Mouse (Mus musculus): ENCODE data around the gene Atp1b1. TPM values are rescaled to one million over a fixed set of nuclear protein-coding genes. Genes with fewer than 3 reads are reported as not detected.
A peak's percentile ranks its signal among the peaks of the same experiment; 100 is the strongest.

The Atp1b1 gene
- polyA plus RNA-seq, 1 experiment = 116 TPM

- peaks cover 3% of the 10 kb centered on the region for H3K4me1 ChIP-seq (ENCODE audit: control insufficient read depth, insufficient read depth, low read length)
- H3K27me3 ChIP-seq (ENCODE audit: control insufficient read depth, insufficient read depth, low read length, poor library complexity, severe bottlenecking) = no peaks in the 10 kb centered on the region
- H3K9ac ChIP-seq (ENCODE audit: low read depth, poor library complexity, severe bottlenecking) = 0 out of 2 replicates have a peak overlapping the region, but pooled peaks have one; percentile 25
- peak overlapping the region; percentile 40 for H3K4me3 ChIP-seq (ENCODE audit: low read depth, low read length)
- peaks cover 28% of the 10 kb centered on the region for H3K36me3 ChIP-seq (ENCODE audit: control insufficient read depth, insufficient read depth, low read length, poor library complexity, severe bottlenecking)
- H3K9me3 ChIP-seq (replicated peaks; ENCODE audit: control insufficient read depth, insufficient read depth, low read length, poor library complexity, severe bottlenecking) = no peaks in the 10 kb centered on the region
- TF ChIP-seq EP300 (IDR thresholded peaks at IDR 0.05; ENCODE audit: insufficient read depth, low read depth, low read length) (no peak), CTCF (IDR thresholded peaks at IDR 0.05; ENCODE audit: low read depth, low read length) (peak; percentile 8)
- no peak overlapping the region for H3K27ac ChIP-seq (ENCODE audit: insufficient read depth, low read length)
These were observed 2.5 kb downstream of the Atp1b1 start for GRCm38 (mm10) chr1:164455614-164456013.

DNA sequence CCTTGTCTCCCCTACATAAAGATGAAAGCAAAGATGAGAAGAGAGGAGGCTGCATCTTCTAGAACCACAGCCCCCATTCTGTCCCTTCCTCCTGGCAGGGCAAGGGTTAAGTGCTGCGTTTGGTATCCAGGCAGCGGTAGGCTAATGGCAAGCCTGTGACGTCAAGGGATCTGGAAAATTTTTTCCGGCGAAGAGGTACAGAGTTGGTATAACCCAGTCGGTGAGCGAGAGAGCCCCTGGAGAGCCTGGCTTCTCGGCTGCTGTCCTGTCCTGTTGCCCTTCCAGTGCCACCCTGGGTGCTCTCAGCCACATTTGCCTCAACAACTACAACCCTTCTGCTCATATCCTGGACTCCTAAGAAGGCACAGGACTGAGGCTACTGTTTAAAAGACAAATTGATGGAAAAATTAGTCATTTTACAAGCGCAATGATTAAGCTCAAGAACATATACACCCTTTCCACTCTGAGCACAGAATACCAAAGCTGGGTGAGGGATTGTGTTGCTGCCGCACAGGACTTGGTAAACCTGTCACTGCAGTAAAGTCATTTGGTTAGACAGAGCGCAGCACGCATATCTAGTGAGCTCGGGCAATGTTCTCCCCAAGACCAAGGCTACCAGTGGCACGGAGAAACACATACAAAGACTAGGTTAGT lies 3.3 kb downstream of the Atp1b1 start:
- Histone ChIP-seq H3K4me3 (ENCODE audit: low read depth, low read length) (peak overlapping the region; percentile 31), H3K27me3 (ENCODE audit: control insufficient read depth, insufficient read depth, low read length, poor library complexity, severe bottlenecking) (no peaks in the 10 kb centered on the region), H3K36me3 (ENCODE audit: control insufficient read depth, insufficient read depth, low read length, poor library complexity, severe bottlenecking) (peaks cover 28% of the 10 kb centered on the region), H3K9me3 (replicated peaks; ENCODE audit: control insufficient read depth, insufficient read depth, low read length, poor library complexity, severe bottlenecking) (no peaks in the 10 kb centered on the region), H3K9ac (ENCODE audit: low read depth, poor library complexity, severe bottlenecking) (no peak overlapping the region), H3K27ac (ENCODE audit: insufficient read depth, low read length) (no peak overlapping the region), H3K4me1 (ENCODE audit: control insufficient read depth, insufficient read depth, low read length) (peaks cover 5% of the 10 kb centered on the region)
- TF ChIP-seq EP300 (IDR thresholded peaks at IDR 0.05; ENCODE audit: insufficient read depth, low read depth, low read length) (no peak), CTCF (IDR thresholded peaks at IDR 0.05; ENCODE audit: low read depth, low read length) (no peak)

DNA sequence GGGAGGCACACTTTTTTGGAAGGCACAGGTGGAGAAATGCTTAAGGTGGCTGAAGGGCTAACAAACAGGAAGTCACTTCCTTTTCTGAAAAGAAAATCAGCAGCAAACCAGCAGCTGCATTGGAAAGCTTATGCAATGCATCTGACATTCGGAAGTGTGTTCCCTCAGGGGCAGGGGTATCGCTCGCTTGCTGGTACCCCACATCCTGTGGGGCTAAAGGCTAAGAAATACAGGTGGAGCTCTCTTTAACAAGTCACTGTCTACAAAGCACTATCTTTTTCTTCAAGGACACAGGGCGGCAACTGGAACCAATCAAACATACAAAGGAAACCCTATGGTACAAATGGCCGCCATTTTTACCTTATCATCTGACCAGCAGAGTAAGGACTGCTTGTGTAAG lies 4.4 kb downstream of the Atp1b1 start:
- peaks cover 7% of the 10 kb centered on the region for H3K4me1 ChIP-seq (ENCODE audit: control insufficient read depth, insufficient read depth, low read length)
- H3K4me3 ChIP-seq (ENCODE audit: low read depth, low read length) = 0 out of 2 replicates have a peak overlapping the region, but pooled peaks have one; percentile 20
- H3K27me3 ChIP-seq (ENCODE audit: control insufficient read depth, insufficient read depth, low read length, poor library complexity, severe bottlenecking) = no peaks in the 10 kb centered on the region
- H3K27ac ChIP-seq (ENCODE audit: insufficient read depth, low read length) = peak overlapping the region; percentile 16; the same call in 1 of the 2 replicates
- H3K36me3 ChIP-seq (ENCODE audit: control insufficient read depth, insufficient read depth, low read length, poor library complexity, severe bottlenecking) = peaks cover 32% of the 10 kb centered on the region
- TF ChIP-seq CTCF (IDR thresholded peaks at IDR 0.05; ENCODE audit: low read depth, low read length) (no peak), POLR2A (IDR thresholded peaks at IDR 0.05; ENCODE audit: insufficient read depth, low read length) (no peak), EP300 (IDR thresholded peaks at IDR 0.05; ENCODE audit: insufficient read depth, low read depth, low read length) (no peak)
- H3K9ac ChIP-seq (ENCODE audit: low read depth, poor library complexity, severe bottlenecking) = no peak overlapping the region
- H3K9me3 ChIP-seq (replicated peaks; ENCODE audit: control insufficient read depth, insufficient read depth, low read length, poor library complexity, severe bottlenecking) = no peaks in the 10 kb centered on the region

DNA sequence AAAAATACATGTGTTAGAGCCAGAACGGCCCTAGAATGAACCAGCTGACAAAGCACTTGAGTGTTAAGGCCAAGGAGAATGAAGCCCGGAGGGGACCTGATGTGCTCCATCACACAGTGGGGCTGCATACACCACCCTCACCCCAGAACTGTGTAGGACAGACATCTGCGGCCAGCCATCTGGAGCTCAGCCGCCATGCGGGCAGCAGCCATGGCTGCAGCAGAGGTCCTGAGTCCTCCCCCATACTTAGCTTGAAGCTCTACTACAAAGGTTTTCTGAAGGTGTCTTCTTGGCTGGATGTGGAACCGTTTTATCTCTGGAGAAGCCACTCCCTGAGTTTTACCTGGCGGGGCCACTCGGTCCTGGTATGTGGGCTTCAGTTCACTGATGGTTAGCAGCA lies 5.0 kb downstream of the Atp1b1 start:
- no peak for TF ChIP-seq EP300 (IDR thresholded peaks at IDR 0.05; ENCODE audit: insufficient read depth, low read depth, low read length)
- TF ChIP-seq POLR2A (IDR thresholded peaks at IDR 0.05; ENCODE audit: insufficient read depth, low read length) = no peak
- TF ChIP-seq CTCF (IDR thresholded peaks at IDR 0.05; ENCODE audit: low read depth, low read length) = no peak
- no peaks in the 10 kb centered on the region for H3K27me3 ChIP-seq (ENCODE audit: control insufficient read depth, insufficient read depth, low read length, poor library complexity, severe bottlenecking)
- no peak overlapping the region for H3K4me3 ChIP-seq (ENCODE audit: low read depth, low read length)
- H3K9me3 ChIP-seq (replicated peaks; ENCODE audit: control insufficient read depth, insufficient read depth, low read length, poor library complexity, severe bottlenecking) = no peaks in the 10 kb centered on the region
- peaks cover 37% of the 10 kb centered on the region for H3K36me3 ChIP-seq (ENCODE audit: control insufficient read depth, insufficient read depth, low read length, poor library complexity, severe bottlenecking)
- no peak overlapping the region for H3K27ac ChIP-seq (ENCODE audit: insufficient read depth, low read length)
- H3K4me1 ChIP-seq (ENCODE audit: control insufficient read depth, insufficient read depth, low read length) = peaks cover 7% of the 10 kb centered on the region
- H3K9ac ChIP-seq (ENCODE audit: low read depth, poor library complexity, severe bottlenecking) = no peak overlapping the region

- Histone ChIP-seq H3K9me3 (replicated peaks; ENCODE audit: control insufficient read depth, insufficient read depth, low read length, poor library complexity, severe bottlenecking) (no peaks in the 10 kb centered on the region), H3K9ac (ENCODE audit: low read depth, poor library complexity, severe bottlenecking) (no peak overlapping the region), H3K4me3 (ENCODE audit: low read depth, low read length) (no peak overlapping the region), H3K4me1 (ENCODE audit: control insufficient read depth, insufficient read depth, low read length) (peaks cover 7% of the 10 kb centered on the region), H3K36me3 (ENCODE audit: control insufficient read depth, insufficient read depth, low read length, poor library complexity, severe bottlenecking) (peaks cover 41% of the 10 kb centered on the region), H3K27me3 (ENCODE audit: control insufficient read depth, insufficient read depth, low read length, poor library complexity, severe bottlenecking) (no peaks in the 10 kb centered on the region), H3K27ac (ENCODE audit: insufficient read depth, low read length) (no peak overlapping the region)
- TF ChIP-seq POLR2A (IDR thresholded peaks at IDR 0.05; ENCODE audit: insufficient read depth, low read length) (no peak), CTCF (IDR thresholded peaks at IDR 0.05; ENCODE audit: low read depth, low read length) (no peak), EP300 (IDR thresholded peaks at IDR 0.05; ENCODE audit: insufficient read depth, low read depth, low read length) (no peak)
These were observed 5.6 kb downstream of the Atp1b1 start for GRCm38 (mm10) chr1:164452580-164452979.

DNA sequence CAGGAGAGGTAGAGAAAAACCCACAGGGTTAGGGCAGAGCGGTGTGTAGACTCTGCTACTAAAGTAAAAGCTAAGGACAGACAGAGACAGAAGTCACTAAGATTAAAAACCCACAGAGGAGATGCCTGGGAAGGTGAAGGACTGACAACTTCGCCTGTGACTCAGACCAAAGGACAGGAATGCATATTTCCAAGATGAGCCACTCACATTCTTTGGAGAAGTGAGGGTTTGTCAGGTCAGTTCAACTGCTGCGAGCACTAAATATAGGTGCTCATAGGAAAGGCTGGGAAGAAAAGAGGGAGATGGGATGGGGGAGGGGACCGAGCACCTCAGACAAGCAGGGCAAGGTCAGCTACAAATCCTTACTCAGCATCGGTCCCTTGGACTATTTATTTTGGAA lies 6.8 kb downstream of the Atp1b1 start:
- no peak overlapping the region for H3K9ac ChIP-seq (ENCODE audit: low read depth, poor library complexity, severe bottlenecking)
- peaks cover 10% of the 10 kb centered on the region for H3K4me1 ChIP-seq (ENCODE audit: control insufficient read depth, insufficient read depth, low read length)
- H3K27me3 ChIP-seq (ENCODE audit: control insufficient read depth, insufficient read depth, low read length, poor library complexity, severe bottlenecking) = no peaks in the 10 kb centered on the region
- TF ChIP-seq EP300 (IDR thresholded peaks at IDR 0.05; ENCODE audit: insufficient read depth, low read depth, low read length) (no peak), POLR2A (IDR thresholded peaks at IDR 0.05; ENCODE audit: insufficient read depth, low read length) (no peak), CTCF (IDR thresholded peaks at IDR 0.05; ENCODE audit: low read depth, low read length) (no peak)
- H3K27ac ChIP-seq (ENCODE audit: insufficient read depth, low read length) = no peak overlapping the region
- H3K36me3 ChIP-seq (ENCODE audit: control insufficient read depth, insufficient read depth, low read length, poor library complexity, severe bottlenecking) = peaks cover 45% of the 10 kb centered on the region
- no peaks in the 10 kb centered on the region for H3K9me3 ChIP-seq (replicated peaks; ENCODE audit: control insufficient read depth, insufficient read depth, low read length, poor library complexity, severe bottlenecking)
- H3K4me3 ChIP-seq (ENCODE audit: low read depth, low read length) = no peak overlapping the region

Measured in ES-Bruce4 (cell line).